Mouse (Mus musculus): Measurements from ENCODE around the gene Phf1.
"Not testable (repeated sequence)": the region's sequence is repeated elsewhere in the genome, so short reads cannot be mapped to it uniquely, and the experiment has no call there.

The Phf1 gene

DNA sequence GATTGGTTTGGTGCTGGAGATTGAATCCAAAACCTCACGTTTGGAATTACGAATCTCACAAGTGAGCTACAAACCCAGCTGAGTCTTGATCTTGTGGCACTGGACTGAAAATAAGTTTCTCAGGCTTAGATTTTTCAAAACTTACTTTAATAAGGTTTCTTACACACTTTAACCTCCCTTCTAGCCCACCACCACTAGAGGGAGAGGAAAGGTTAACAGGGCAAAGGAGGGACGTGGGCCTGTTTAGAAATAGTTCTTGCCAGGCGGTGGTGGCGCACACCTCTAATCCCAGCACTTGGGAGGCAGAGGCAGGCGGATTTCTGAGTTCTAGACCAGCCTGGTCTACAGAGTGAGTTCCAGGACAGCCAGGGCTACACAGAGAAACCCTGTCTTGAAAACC, 44.5 kb downstream of the Phf1 start:
- not testable (repeated sequence) for DNase-seq (ENCODE audit: low read depth, low spot score)

DNA sequence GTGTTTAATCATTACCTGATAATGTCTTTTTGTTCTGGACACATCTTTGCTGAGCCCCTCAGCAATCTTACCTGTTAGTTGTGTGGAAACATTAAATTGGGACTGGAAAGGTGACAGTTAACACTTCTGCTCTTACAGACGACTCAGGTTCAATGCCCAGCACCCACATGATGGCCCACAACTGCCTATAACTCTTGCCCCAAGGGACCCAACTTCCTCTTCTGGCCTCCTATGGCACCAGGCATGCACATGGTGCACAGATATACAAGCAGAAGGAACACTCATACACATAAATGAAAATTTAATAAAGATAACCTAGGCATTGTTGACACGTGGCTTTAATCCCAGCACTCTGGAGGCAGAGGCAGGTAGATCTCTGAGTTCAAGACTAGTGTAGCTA, 46.6 kb downstream of the Phf1 start:
- DNase-seq (ENCODE audit: low read depth, low spot score), result no peak

DNA sequence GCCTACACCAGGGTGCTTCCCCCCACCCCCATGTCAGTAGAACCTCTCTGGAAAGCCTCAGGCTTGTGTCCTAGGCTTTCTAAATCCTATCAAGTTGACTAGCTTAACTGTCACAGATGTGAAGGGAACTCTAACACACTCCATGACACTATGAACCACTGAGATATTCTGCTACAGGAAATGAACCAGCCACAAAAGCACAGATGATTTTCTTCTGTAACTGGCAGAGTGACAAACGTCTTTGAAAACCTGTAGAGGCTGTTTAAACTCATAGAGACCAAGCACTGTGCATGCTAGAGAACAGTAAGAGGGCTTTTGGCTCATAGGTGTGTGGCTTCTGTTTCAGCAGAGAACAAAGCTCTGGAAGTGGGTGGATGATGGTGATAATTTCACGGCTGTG, 48.2 kb downstream of the Phf1 start:
- no peak for DNase-seq (ENCODE audit: low read depth, low spot score)

DNA sequence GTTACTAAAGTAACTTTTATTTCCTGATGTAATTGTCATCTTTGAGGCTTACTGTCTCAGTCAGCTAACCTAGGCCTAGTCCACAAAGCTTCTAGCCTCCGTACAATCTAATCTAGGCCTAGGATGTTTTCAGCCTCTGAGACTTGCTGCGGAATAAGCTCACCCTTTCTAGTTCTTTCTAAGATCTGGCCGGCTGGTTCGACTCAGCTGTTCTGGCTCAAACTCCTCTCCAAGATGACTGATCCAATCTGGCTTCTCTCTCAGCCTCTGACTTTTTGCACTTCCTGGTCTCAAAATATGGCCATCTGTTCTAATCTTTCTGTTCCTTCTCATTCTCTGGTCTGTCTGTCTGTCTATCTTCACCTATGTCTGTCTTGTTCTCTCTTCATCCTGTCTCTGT, 50.5 kb downstream of the Phf1 start:
- DNase-seq (ENCODE audit: low read depth, low spot score), result no peak

DNA sequence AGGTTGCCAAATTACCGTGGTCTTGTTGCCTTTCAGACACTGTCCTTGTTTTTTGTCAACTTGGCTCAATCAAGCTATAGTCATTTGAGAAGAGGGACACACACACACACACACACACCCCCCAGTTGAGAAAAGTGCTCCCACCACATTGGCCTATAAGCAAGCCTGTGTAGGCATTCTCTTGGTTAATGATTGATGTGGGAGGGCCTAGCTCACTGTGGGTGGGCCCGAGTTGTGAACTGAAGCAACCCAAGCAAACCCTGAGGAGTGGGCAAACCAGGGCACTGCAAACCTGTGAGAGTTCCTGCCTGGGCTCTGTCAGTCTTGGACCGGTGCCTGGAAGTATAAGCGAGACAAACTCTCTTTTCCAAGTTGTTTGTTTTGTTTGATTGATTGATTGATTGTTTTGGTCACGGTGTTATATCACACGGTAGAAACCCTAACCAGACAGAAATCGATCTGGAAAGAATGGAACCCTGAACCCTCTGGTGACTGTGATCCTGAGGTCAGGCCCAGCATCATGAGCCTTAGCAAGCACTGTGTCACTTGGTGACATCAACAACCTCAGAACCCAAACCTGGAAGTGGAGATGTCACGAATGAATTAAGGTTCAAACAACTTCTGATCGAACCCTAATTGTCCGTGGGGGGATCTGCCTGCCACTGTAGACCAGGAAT, 52.8 kb downstream of the Phf1 start:
- no peak for DNase-seq (ENCODE audit: low read depth, low spot score)
